Mouse (Mus musculus): ENCODE data around the gene Sdk2.

The Sdk2 gene

GRCm38 (mm10) chr11:113787009-113787408 is 279.8 kb downstream of the Sdk2 start:
- no peak for DNase-seq

GRCm38 (mm10) chr11:113786395-113786794 is 280.5 kb downstream of the Sdk2 start:
- DNase-seq = no peak

- DNase-seq = no peak
These were observed 281.3 kb downstream of the Sdk2 start for GRCm38 (mm10) chr11:113785406-113786171.

GRCm38 (mm10) chr11:113784656-113785396 is 282.0 kb downstream of the Sdk2 start:
- no peak for DNase-seq

GRCm38 (mm10) chr11:113782496-113782895 is 284.4 kb downstream of the Sdk2 start:
- no peak for DNase-seq

- DNase-seq = no peak
These were observed 284.8 kb downstream of the Sdk2 start for GRCm38 (mm10) chr11:113782006-113782405.

GRCm38 (mm10) chr11:113779680-113780041 is 287.2 kb downstream of the Sdk2 start:
- DNase-seq = no peak

- DNase-seq = no peak
These were observed 287.8 kb downstream of the Sdk2 start for GRCm38 (mm10) chr11:113778733-113779679.

GRCm38 (mm10) chr11:113777878-113778464 is 288.9 kb downstream of the Sdk2 start:
- DNase-seq = no peak

- DNase-seq = no peak
These were observed 289.9 kb downstream of the Sdk2 start for GRCm38 (mm10) chr11:113776851-113777511.

- DNase-seq = no peak
These were observed 292.1 kb downstream of the Sdk2 start for GRCm38 (mm10) chr11:113774773-113775172.

GRCm38 (mm10) chr11:113773191-113773590 is 293.7 kb downstream of the Sdk2 start:
- no peak for DNase-seq

GRCm38 (mm10) chr11:113771187-113771586 is 295.7 kb downstream of the Sdk2 start:
- no peak for DNase-seq

GRCm38 (mm10) chr11:113768356-113768755 is 298.5 kb downstream of the Sdk2 start:
- no peak for DNase-seq

GRCm38 (mm10) chr11:113767285-113767684 is 299.6 kb downstream of the Sdk2 start:
- DNase-seq = no peak

- no peak for DNase-seq
These were observed 300.4 kb downstream of the Sdk2 start for GRCm38 (mm10) chr11:113766284-113766985.

- DNase-seq = no peak
These were observed 302.6 kb downstream of the Sdk2 start for GRCm38 (mm10) chr11:113764132-113764849.

GRCm38 (mm10) chr11:113763449-113763848 is 303.4 kb downstream of the Sdk2 start:
- DNase-seq = no peak

GRCm38 (mm10) chr11:113762136-113762797 is 304.6 kb downstream of the Sdk2 start:
- no peak for DNase-seq

- no peak for DNase-seq
These were observed 305.2 kb downstream of the Sdk2 start for GRCm38 (mm10) chr11:113761646-113762045.
